Comparison of ENCODE assay signal across 8 mouse cellular contexts in genomic region chr16:93906156-93907014, GRCm38 (mm10). TPM values are rescaled to one million over a fixed set of nuclear protein-coding genes. Genes with fewer than 3 reads are reported as not detected.
DNase-seq lines count a peak whose midpoint lies in the region; ATAC-seq and TF ChIP-seq lines count a peak whose summit lies in the region.

No protein-coding gene starts in this region.

- no peaks in the 10 kb centered on the region for H3K9me3 ChIP-seq in limb, embryonic 14.5 days (ENCODE audit: control insufficient read depth, low read length)
- H3K9me3 ChIP-seq in stomach, postnatal 0 days (ENCODE audit: control insufficient read depth, low read length) = no peaks in the 10 kb centered on the region

- H3K27me3 ChIP-seq in C2C12 (ENCODE audit: control insufficient read depth, insufficient read depth, insufficient read length) = no peaks in the 10 kb centered on the region
- no peaks in the 10 kb centered on the region for H3K27me3 ChIP-seq in kidney, adult 2 months (replicated peaks; ENCODE audit: control insufficient read depth, insufficient read depth, low read length)
- no peaks in the 10 kb centered on the region for H3K27me3 ChIP-seq in limb, embryonic 14.5 days (ENCODE audit: control insufficient read depth, insufficient read depth, low read length)
- H3K27me3 ChIP-seq in stomach, postnatal 0 days (ENCODE audit: control insufficient read depth, insufficient read depth, low read length) = no peaks in the 10 kb centered on the region

- no peak for TF ChIP-seq EP300 in stomach, postnatal 0 days (optimal IDR thresholded peaks at IDR 0.05)

- H3K9ac ChIP-seq in limb, embryonic 14.5 days (ENCODE audit: low read depth, low read length, severe bottlenecking) = 0 out of 2 replicates have a peak overlapping the region, but pooled peaks have one; percentile 5
- H3K9ac ChIP-seq in stomach, postnatal 0 days (ENCODE audit: low read length) = no peak overlapping the region

- no peaks in the 10 kb centered on the region for H3K79me2 ChIP-seq in C2C12 (ENCODE audit: control insufficient read depth, insufficient read depth)

- 40% methylated on average over 11 of the region's 11 CpGs for WGBS in kidney, adult 2 months
- 59% methylated on average over 11 of the region's 11 CpGs for WGBS in limb, embryonic 14.5 days
- 54% methylated on average over 11 of the region's 11 CpGs for WGBS in stomach, postnatal 0 days

- TF ChIP-seq CTCF in C2C12 (IDR thresholded peaks at IDR 0.05; ENCODE audit: control insufficient read depth, insufficient read depth, insufficient read length) = peak; percentile 95
- peak; percentile 90 for TF ChIP-seq CTCF in cortical plate, adult 2 months (IDR thresholded peaks at IDR 0.05; ENCODE audit: extremely low read depth, insufficient read depth, low read length)
- peak; percentile 98 for TF ChIP-seq CTCF in kidney, adult 2 months (conservative IDR thresholded peaks at IDR 0.05; ENCODE audit: insufficient read depth, insufficient read length, low read depth, low read length)
- TF ChIP-seq CTCF in stomach, postnatal 0 days (IDR thresholded peaks at IDR 0.05; ENCODE audit: low read depth) = peak; percentile 97

- no peak overlapping the region for H3ac ChIP-seq in C2C12 (ENCODE audit: control insufficient read depth, insufficient read length, low read depth)

- no peak for TF ChIP-seq POLR2A in cortical plate, adult 2 months (IDR thresholded peaks at IDR 0.05; ENCODE audit: extremely low read depth, insufficient read depth, low read length)
- TF ChIP-seq POLR2A in kidney, adult 2 months (IDR thresholded peaks at IDR 0.05; ENCODE audit: low read depth, low read length) = no peak
- TF ChIP-seq POLR2A in limb, embryonic 14.5 days (IDR thresholded peaks at IDR 0.05; ENCODE audit: borderline replicate concordance, extremely low read depth, insufficient read depth, insufficient read length) = no peak

- H3K4me2 ChIP-seq in limb, embryonic 14.5 days (replicated peaks; ENCODE audit: low read depth, low read length, severe bottlenecking) = no peak overlapping the region
- no peak overlapping the region for H3K4me2 ChIP-seq in stomach, postnatal 0 days (replicated peaks; ENCODE audit: low read depth)

- H3K4me3 ChIP-seq in C2C12 (ENCODE audit: insufficient read depth, poor library complexity, severe bottlenecking) = no peak overlapping the region
- H3K4me3 ChIP-seq in cortical plate, adult 2 months (ENCODE audit: insufficient read depth, low read length) = no peak overlapping the region
- no peak overlapping the region for H3K4me3 ChIP-seq in kidney, adult 2 months (ENCODE audit: insufficient read depth, low read depth, low read length)
- H3K4me3 ChIP-seq in limb, embryonic 14.5 days (replicated peaks; ENCODE audit: low read length) = no peak overlapping the region
- H3K4me3 ChIP-seq in stomach, postnatal 0 days (ENCODE audit: low read depth, low read length) = no peak overlapping the region

- no peak overlapping the region for H3K27ac ChIP-seq in cortical plate, adult 2 months (ENCODE audit: insufficient read depth, low read length)
- H3K27ac ChIP-seq in kidney, adult 2 months (ENCODE audit: insufficient read depth, low read depth, low read length) = peak overlapping the region; percentile 94
- H3K27ac ChIP-seq in limb, embryonic 14.5 days (replicated peaks; ENCODE audit: low read depth, low read length) = no peak overlapping the region
- no peak overlapping the region for H3K27ac ChIP-seq in stomach, postnatal 0 days (replicated peaks)

- peak; percentile 23 for DNase-seq in T-cell, adult 2 months (ENCODE audit: low spot score)
- peak; percentile 20 to 25 for DNase-seq in gastrocnemius, adult 8-10 months (ENCODE audit: low spot score in 2 of 2)
- DNase-seq in kidney, adult 2 months = peak; percentile 78
- peak; percentile 68 for DNase-seq in limb, embryonic 14.5 days (ENCODE audit: low spot score)
- peak; percentile 71 for DNase-seq in stomach, postnatal 0 days (ENCODE audit: low spot score)

- H3K36me3 ChIP-seq in C2C12 (ENCODE audit: control insufficient read depth, insufficient read depth) = peaks cover 33% of the 10 kb centered on the region
- H3K36me3 ChIP-seq in kidney, adult 2 months (ENCODE audit: control insufficient read depth, insufficient read depth, low read length) = no peaks in the 10 kb centered on the region
- peaks cover 34% of the 10 kb centered on the region for H3K36me3 ChIP-seq in limb, embryonic 14.5 days (ENCODE audit: control insufficient read depth, insufficient read depth, low read length)
- H3K36me3 ChIP-seq in stomach, postnatal 0 days (ENCODE audit: control insufficient read depth, insufficient read depth, low read length) = no peaks in the 10 kb centered on the region

- peak; percentile 42 for ATAC-seq in limb, embryonic 14.5 days (ENCODE audit: low FRiP score, low read depth)
- ATAC-seq in monocyte, adult 5-6 weeks (replicated peaks; ENCODE audit: insufficient number of reproducible peaks, low FRiP score, low TSS enrichment, poor library complexity, severe bottlenecking) = peak; percentile 64
- peak; percentile 62 for ATAC-seq in stomach, postnatal 0 days (ENCODE audit: low FRiP score, low TSS enrichment)

- H3K4me1 ChIP-seq in cortical plate, adult 2 months (ENCODE audit: control insufficient read depth, insufficient read depth, low read length) = no peaks in the 10 kb centered on the region
- H3K4me1 ChIP-seq in kidney, adult 2 months (ENCODE audit: control insufficient read depth, insufficient read depth, low read length) = peaks cover 3% of the 10 kb centered on the region; the same call in 1 of the 2 replicates
- H3K4me1 ChIP-seq in limb, embryonic 14.5 days (ENCODE audit: control insufficient read depth, insufficient read depth, low read length) = no peaks in the 10 kb centered on the region
- H3K4me1 ChIP-seq in stomach, postnatal 0 days (replicated peaks; ENCODE audit: control insufficient read depth, insufficient read depth) = no peaks in the 10 kb centered on the region

- no peaks in the 10 kb centered on the region for H3K79me3 ChIP-seq in C2C12 (ENCODE audit: low read depth)

TF ChIP-seq in C2C12, 6 proteins besides CTCF, POLR2A, EP300 and RAD21:
- TF ChIP-seq FOSL1 (IDR thresholded peaks at IDR 0.05; ENCODE audit: insufficient read depth, low read length, poor library complexity, severe bottlenecking) (no peak), MYOG (IDR thresholded peaks at IDR 0.05; ENCODE audit: control insufficient read depth, extremely low read depth, insufficient read length) (no peak), CEBPB (IDR thresholded peaks at IDR 0.05; ENCODE audit: low read depth) (no peak), MYOD1 (IDR thresholded peaks at IDR 0.05; ENCODE audit: control insufficient read depth, insufficient read length, low read depth) (no peak), USF1 (IDR thresholded peaks at IDR 0.05; ENCODE audit: low read depth) (no peak), MAX (IDR thresholded peaks at IDR 0.05) (no peak)

RNA-seq across cellular contexts. Expression of gene Chaf1b, which starts 22.7 kb away (rescaled TPM):
- 55.5 TPM for polyA plus RNA-seq in C2C12 (2012; fragmentation: generic; extraction: Trizol)
- 0.74 and 0.96 TPM in 2 replicates for polyA plus RNA-seq in cortical plate, adult 2 months (2012; rRNA removed)
- under 1 TPM in 3 of 4 experiments, not detected in 1; 0.12 to 0.38 (median 0.29) TPM for total RNA-seq in gastrocnemius, adult 8-10 months (2022)
- 1.6 and 2.0 TPM in 2 replicates for polyA plus RNA-seq in kidney, adult 2 months (2012; rRNA removed)
- 43.2 and 44.4 TPM in 2 replicates for polyA plus RNA-seq in limb, embryonic 14.5 days (2012; rRNA removed)
- polyA plus RNA-seq in limb, embryonic 14.5 days (2014; fragmentation: Nextera tagmentation; extraction: Ambion mirVana) = 66.3 and 73.9 TPM in 2 replicates
- total RNA-seq in monocyte, adult 5-6 weeks (2017) = 3.7 to 6.2 TPM (median 5.7 TPM) in 3 replicates
- 18.9 and 19.8 TPM in 2 replicates for polyA plus RNA-seq in stomach, postnatal 0 days (2015; fragmentation: Nextera tagmentation; extraction: Ambion mirVana)

Comparison
In these comparisons a context has a peak if more than half of its experiments do, and no peak if none do; other contexts are left out.
1. DNase-seq: peak in every context shown above with its lines; median percentile 78 in kidney, adult 2 months; 71 in stomach, postnatal 0 days; 68 in limb, embryonic 14.5 days; 23 in T-cell, adult 2 months; 22 in gastrocnemius, adult 8-10 months.